Mouse (Mus musculus) thymus, postnatal 14 days (tissue): Measurements from ENCODE around the gene Cdc25b.

Experiments
- DNase-seq: peaks from one replicate; pipeline ENCODE4 v3.0.0; 2021

Gene Cdc25b

GRCm38 (mm10) chr2:131160671-131161111, 26.1 kb upstream of the Cdc25b start:
- DNase-seq = peak; percentile 25

DNA sequence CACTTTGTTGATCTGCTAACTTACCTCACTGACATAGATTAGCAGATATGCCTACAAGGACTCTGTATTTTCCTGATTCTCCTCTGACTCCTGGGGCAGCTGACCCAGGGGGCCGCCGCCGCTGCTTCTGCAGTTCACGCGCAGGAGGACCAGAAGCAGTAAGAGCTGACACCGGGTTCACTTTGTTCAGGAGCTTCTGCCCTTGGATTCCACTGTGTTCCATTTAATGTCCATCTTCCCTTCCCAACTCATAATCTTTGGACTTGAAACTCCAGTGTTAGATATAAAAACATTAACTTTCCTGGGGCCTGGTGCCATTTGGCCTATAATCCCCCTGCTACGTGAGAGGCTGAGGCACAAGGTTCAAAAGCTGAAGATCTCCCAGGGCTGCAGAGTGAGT, 22.8 kb upstream of the Cdc25b start:
- no peak for DNase-seq

GRCm38 (mm10) chr2:131166172-131166571, 20.6 kb upstream of the Cdc25b start:
- no peak for DNase-seq

GRCm38 (mm10) chr2:131167984-131168383, 18.8 kb upstream of the Cdc25b start:
- DNase-seq = no peak

GRCm38 (mm10) chr2:131168914-131169313, 17.8 kb upstream of the Cdc25b start:
- no peak for DNase-seq

- no peak for DNase-seq
These were observed 15.8 kb upstream of the Cdc25b start for GRCm38 (mm10) chr2:131170936-131171335.

GRCm38 (mm10) chr2:131171401-131172104, 15.2 kb upstream of the Cdc25b start:
- peak; percentile 76 for DNase-seq

DNA sequence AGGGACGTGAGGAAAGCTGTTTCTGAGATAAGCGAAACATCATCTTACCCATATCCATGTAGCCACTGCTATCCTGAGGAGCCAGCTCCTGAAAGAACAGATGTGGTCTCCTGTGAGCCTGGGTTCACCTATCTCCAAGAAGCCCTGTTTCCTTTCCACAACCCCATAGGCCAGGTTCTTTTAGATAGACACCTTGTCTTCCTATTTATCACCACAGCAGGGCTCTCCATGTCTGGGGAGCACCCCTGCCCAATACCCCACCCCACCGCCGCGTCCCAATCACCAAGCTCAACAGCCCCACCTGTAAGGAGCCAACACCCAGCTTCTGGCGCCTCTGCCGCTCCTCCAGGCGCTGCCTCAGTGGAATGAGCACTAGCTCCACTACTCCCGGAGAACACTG, 14.4 kb upstream of the Cdc25b start:
- no peak for DNase-seq

- DNase-seq = peak; percentile 67
These were observed 12.0 kb upstream of the Cdc25b start for GRCm38 (mm10) chr2:131174700-131175099.

DNA sequence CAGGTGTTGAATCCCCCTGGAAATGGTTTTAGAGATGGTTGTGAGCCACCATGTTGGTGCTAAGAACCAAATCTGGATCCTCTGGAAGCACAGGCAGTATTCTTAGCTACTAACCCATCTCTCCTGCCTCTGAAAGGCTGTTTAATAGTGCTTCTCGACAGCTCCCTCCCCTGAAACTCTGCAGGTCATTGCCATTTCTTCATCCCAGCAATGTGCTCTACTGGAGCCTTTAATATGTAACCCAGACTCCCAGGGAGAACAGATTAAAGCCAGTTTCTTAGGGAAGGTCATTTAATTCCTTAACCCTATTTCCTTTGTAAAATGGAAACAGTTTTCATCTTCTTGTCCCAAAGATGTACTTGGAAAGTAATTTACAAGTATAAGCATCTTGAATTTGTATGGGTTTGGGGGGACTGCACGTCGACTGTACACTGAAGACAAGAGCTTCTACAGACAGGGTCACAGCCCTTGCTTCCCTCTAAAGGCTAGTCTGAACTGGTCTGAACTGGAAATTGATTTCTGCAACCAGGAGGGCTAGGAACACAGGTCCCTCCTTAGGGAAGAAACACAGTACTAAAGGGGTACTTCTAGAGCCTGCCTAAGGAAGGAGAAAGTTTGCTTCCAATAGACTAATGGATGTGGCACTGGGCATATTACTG, 11.3 kb upstream of the Cdc25b start:
- DNase-seq = no peak

DNA sequence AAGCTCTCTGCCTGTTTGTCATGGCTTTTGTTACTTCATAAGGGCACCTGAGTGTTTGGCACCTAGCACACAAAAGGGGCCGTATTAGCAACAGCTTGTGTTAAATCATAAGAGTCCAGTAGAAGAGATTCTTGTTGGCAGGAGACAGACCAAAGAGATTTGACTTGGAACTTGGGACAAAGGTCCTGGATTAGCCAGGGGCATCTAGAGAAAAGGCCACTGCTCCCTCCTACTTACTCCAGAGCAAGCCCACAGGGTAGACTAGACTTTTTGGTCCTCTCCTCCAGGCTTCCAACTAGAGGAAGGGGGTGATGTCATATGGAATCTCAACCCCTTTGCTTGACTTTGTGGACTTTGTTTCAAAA, 10.8 kb upstream of the Cdc25b start:
- no peak for DNase-seq

DNA sequence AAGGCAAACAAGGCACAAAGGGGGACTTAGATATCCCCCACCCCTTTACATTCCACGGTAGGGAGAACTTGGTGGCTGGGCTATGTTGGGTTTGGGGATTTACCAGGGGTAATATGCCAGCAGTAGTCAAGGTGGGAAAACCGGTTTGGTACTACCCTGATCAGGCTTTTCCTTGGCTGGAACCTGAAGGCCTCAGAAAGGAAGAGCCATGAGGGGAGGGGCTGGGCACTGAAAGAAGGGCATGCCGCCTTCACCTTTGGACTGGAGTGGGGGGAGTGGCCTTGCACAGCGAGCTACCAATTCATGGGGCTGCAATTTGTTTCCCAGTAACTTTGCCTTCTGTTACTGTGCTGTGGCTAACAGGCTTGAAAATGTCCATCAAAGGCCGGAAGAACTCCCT, 10.3 kb upstream of the Cdc25b start:
- no peak for DNase-seq

DNA sequence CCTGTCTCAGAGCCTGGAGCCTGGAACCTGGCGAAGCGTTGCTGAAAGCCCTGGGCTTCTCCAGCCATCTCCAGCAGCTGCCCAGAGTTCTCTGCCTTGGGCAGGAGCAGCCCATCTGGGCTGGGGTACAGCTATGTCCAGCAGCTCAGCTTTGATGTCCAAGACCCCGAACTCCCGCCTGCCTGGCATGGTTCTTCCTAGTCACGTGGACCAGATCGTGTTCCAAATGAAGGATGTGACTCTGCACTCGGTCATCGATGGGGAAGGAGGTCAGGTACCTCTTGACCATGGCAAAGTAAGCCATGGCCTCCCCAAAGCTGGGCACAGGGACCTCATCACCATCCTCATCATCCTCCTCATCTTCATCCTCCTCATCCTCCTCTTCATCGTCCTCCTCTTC, 8.8 kb upstream of the Cdc25b start:
- no peak for DNase-seq

DNA sequence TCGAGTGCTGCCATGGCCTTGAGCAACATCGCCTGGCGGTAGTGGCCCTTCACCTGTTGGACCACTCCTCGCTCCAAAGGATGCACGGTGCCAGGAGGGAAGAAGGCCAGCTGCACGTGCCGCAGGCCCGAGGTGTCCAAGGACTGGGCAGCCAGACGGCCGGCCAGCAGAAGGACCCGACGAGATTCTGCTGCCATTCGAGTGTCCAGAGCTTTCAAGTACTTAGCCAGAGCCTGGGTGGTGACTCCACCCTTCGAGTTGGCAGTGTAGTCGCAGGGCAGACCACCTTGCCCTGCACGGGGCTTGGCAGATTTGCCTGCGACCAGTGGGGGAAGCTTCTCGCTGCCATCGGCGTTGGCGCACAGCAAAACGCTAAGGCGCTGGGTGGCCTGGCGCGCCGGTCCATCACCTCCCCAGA, 7.9 kb upstream of the Cdc25b start:
- DNase-seq = peak; percentile 36

DNA sequence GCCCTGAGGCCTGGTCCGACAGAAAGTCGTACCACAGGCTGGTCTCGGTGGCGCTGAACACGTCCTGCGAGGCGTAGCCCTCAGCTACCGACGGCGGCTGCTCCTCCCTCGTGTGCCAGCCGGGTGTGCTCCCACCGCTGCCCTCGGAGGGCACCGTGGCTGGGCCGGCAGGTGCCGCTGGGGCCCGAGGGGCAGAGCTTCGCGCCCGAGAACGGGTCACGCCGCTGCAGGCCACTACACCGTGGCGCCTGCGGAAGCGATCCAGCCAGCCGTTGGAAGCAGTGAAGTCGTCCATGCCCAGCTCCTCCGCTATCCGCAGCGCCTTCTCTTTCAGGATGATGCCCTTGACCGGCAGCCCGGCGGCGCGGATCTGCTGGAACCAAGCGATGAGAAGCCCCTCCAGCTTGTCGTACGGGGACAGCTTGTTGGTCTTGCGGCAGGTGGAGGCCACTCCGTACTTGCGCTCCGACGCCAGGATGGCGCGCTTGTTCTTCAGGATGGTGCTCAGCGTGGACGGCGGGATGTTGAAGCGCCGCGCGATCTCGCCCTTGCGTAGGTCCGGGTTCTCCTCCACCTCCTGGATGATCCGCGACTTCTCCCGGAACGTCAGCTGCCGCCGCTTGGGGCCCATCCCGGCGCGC, 7.4 kb upstream of the Cdc25b start:
- DNase-seq = peak; percentile 51

DNA sequence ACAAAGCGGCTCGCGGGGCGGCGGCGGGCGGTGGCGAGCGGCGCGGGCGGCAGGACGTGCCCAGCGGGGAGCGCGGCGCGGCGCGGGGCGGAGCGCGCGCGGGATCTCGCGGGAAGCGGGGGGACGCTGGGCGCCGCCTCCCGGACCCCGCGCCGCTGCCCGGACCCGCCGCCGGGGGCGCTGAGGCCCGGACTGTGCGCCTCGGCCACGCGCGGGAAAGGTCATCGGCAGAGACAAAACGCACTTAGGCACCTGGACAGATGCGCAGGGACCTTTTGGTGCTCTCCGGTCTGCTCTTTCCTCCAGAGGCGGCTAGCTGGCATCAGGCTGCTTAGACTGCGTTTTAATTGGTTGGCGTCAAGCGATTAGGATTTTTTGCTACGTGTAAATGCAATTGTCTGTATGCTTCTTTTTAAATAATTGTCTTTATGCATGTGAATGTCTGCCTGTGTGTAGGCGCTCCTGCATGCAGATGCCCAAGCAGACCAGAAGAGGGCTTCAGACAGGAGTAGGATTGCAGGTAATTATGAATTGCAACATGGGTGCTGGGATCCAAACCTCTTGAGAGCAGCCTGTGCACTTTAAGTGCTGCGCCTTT, 6.7 kb upstream of the Cdc25b start, which contains the start of gene Cenpb:
Cenpb (minus strand) TSS at position 78 of the 598 bp plus-strand sequence.
- peak; percentile 81 for DNase-seq

DNA sequence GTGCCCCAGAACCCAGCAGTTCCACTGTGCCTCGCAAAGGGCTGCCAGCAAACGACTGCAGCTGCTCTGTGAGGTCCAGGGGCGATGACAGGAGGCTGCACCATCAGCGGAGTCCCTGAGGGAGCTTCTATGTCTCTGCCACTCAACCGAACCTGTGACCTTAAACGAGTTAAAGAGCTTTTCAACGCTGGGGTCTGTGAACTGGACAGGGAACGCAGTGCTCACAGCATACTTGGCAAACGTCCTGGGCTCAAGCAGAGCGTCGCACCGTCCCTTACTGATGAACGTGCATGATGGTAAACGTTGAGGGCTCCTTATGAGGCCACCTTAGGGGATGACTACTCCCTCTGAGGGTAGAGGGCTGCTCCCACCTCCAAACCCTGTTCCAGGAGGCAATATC, 406 bp upstream of the Cdc25b start:
- no peak for DNase-seq

- no peak for DNase-seq
These were observed 813 bp downstream of the Cdc25b start for GRCm38 (mm10) chr2:131187602-131187922.

DNA sequence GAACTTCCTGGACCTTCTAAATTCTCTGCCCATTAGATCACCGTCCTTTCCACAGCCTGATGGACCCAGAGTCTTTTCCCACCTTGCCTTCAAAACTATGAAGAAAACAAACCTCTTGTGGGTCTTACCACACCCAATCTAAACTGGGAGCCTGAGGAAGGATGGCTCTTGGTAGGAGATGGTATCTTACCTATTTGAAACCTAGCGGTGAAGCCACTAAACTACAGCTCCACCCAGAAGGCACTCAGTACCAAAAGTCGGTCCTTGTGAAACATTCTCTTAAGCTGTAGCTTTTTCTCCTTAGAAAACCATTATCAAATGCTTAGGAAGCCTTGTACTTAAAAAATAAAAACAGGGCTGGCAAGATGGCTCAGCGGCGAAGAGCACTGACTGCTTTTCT, 1.6 kb downstream of the Cdc25b start:
- DNase-seq = peak; percentile 26

DNA sequence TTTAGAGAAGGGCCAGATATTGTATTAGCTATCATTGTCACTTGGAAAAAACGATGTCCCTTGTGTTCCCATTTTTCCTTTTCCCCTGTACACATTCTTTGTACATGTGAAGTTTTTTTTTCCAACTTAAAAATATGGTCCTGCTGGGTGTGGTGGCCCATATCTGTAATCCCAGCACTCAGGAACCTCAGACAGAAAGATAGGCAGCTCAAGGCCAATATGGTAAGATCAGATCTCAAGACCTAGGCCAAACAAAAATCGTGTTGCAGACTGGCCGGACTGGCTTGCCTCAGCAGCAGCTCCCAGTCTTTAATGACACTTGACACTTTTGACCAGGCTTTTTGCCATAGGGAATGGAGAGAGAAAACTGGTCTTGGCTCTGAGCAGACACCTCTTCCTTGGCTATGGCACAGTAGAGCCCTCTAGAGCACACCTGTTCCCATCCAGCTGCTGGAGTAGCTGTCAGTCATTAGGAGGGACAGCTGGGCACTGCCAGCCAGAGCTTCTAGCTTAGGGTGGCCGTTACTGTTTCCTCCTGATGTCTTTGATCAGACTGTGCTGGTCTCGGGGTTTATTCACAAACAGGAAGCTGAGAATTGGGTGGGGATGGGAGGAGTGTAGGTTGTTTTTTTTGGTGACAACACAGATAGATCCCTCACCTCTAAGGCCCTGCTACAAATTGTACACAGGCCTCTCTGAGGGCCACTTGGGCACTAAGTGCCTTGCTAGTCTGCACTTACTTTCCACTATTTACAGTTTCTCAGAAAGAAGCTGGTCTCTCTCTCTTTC, 3.0 kb downstream of the Cdc25b start:
- DNase-seq = peak; percentile 23

GRCm38 (mm10) chr2:131190344-131191004, 3.7 kb downstream of the Cdc25b start:
- DNase-seq = peak; percentile 17

GRCm38 (mm10) chr2:131191005-131191390, 4.2 kb downstream of the Cdc25b start:
- DNase-seq = peak; percentile 15
